Mouse (Mus musculus) forebrain, postnatal 0 days (tissue): ENCODE measurements around the gene Pde2a. TPM values are rescaled to one million over a fixed set of nuclear protein-coding genes. Genes with fewer than 3 reads are reported as not detected.

Source experiments
- ATAC-seq: fragments of 200-750 bp; cut with Nextera tagmentation; 2 replicates; pipeline ENCODE4 v1.8.0; 2017; ENCODE audit warnings: mild to moderate bottlenecking, moderate library complexity
- DNase-seq: peaks from one replicate; pipeline ENCODE4 v3.0.0-alpha.2; 2015
- H3K27ac ChIP-seq: fragments of 300-500 bp; sonication (generic); 2 replicates; pipeline ENCODE4 v1.5.1; 2014; ENCODE audit warnings: low read depth, mild to moderate bottlenecking, antibody characterized with exemption, low read length, moderate library complexity, mixed read lengths
- H3K27me3 ChIP-seq: fragments of 300-500 bp; sonication (generic); 2 replicates; pipeline ENCODE4 v1.6.1; 2014; ENCODE audit warnings: mild to moderate bottlenecking, low read length, mixed read lengths; ENCODE audit not compliant: insufficient read depth
- H3K36me3 ChIP-seq: fragments of 300-500 bp; sonication (generic); 2 replicates; pipeline ENCODE4 v1.6.1; 2014; ENCODE audit warnings: mild to moderate bottlenecking, moderate library complexity; ENCODE audit not compliant: insufficient read depth
- H3K4me1 ChIP-seq: fragments of 300-500 bp; sonication (generic); 2 replicates; pipeline ENCODE4 v1.6.1; 2014; ENCODE audit warnings: antibody characterized with exemption; ENCODE audit not compliant: insufficient read depth
- H3K4me2 ChIP-seq: fragments of 300-500 bp; sonication (generic); 2 replicates; pipeline ENCODE4 v1.6.1; 2014; ENCODE audit warnings: low read depth, mild to moderate bottlenecking, moderate library complexity
- H3K4me3 ChIP-seq: fragments of 300-500 bp; sonication (generic); 2 replicates; pipeline ENCODE4 v1.5.1; 2014; ENCODE audit warnings: low read depth, low read length, mixed read lengths
- H3K9ac ChIP-seq: fragments of 300-500 bp; sonication (generic); 2 replicates; pipeline ENCODE4 v1.6.1; 2014; ENCODE audit warnings: mild to moderate bottlenecking
- H3K9me3 ChIP-seq: fragments of 300-500 bp; sonication (generic); 2 replicates; pipeline ENCODE4 v1.6.1; 2016; ENCODE audit warnings: low read length
- CTCF ChIP-seq: sonication (generic); IDR thresholded peaks from 2 replicates; pipeline ENCODE4 v1.5.1; 2016; ENCODE audit warnings: antibody characterized with exemption, control low read depth, low read depth
- WGBS: fragments of 180-500 bp; shearing (Covaris S2); extraction: QIAGEN DNeasy Blood & Tissue Kit; methylation state at CpG from one replicate; pipeline ENCODE4 v1.1.7; 2014; 5-methylcytosine and 5-hydroxymethylcytosine counted together
- polyA plus RNA-seq: library from polyadenylated mRNA; unstranded; fragments of >200 nt; fragmentation: Nextera tagmentation; extraction: Ambion mirVana; gene quantifications from 2 replicates; pipeline ENCODE4 v1.2.1, GENCODE M21; 2015
- total RNA-seq: library from RNA; depleted of rRNA; stranded (reverse); fragments of >200 nt; gene quantifications from 2 replicates; pipeline ENCODE4 v1.2.3, GENCODE M21; 2014

Pde2a gene
- total and polyA plus RNA-seq, 2 experiments from 2014 or later = 72.4 to 94.2 TPM

GRCm38 (mm10) chr7:101452669-101453068, 31.2 kb downstream of the Pde2a start:
- Histone ChIP-seq H3K4me1 (peaks cover 30% of the 10 kb centered on the region), H3K9ac (peak overlapping the region; percentile 4; the same call in 1 of the 2 replicates), H3K27me3 (no peaks in the 10 kb centered on the region; the same call in 1 of the 2 replicates), H3K27ac (no peak overlapping the region), H3K4me3 (peak overlapping the region; percentile 60), H3K4me2 (peak overlapping the region; percentile 99), H3K36me3 (no peaks in the 10 kb centered on the region), H3K9me3 (no peaks in the 10 kb centered on the region)
- no peak for TF ChIP-seq CTCF
- WGBS = 86% methylated on average over 3 of the region's 3 CpGs
- DNase-seq = no peak
- no peak for ATAC-seq

- H3K27ac ChIP-seq = no peak overlapping the region
- H3K4me3 ChIP-seq = peak overlapping the region; percentile 60
- ATAC-seq (no peak), DNase-seq (no peak)
- no peaks in the 10 kb centered on the region for H3K36me3 ChIP-seq
- no peak for TF ChIP-seq CTCF
- H3K9ac ChIP-seq = 0 out of 2 replicates have a peak overlapping the region, but pooled peaks have one; percentile 4
- H3K9me3 ChIP-seq = no peaks in the 10 kb centered on the region
- WGBS = 69% methylated on average over 3 of the region's 3 CpGs
- H3K4me1 ChIP-seq = peaks cover 30% of the 10 kb centered on the region
- no peaks in the 10 kb centered on the region; the same call in 1 of the 2 replicates for H3K27me3 ChIP-seq
- peak overlapping the region; percentile 99 for H3K4me2 ChIP-seq
Measured at GRCm38 (mm10) chr7:101453296-101453695, 31.8 kb downstream of the Pde2a start.

- Histone ChIP-seq H3K9me3 (no peaks in the 10 kb centered on the region), H3K4me3 (peak overlapping the region; percentile 60; the same call in 1 of the 2 replicates), H3K27me3 (no peaks in the 10 kb centered on the region; the same call in 1 of the 2 replicates), H3K4me1 (peaks cover 30% of the 10 kb centered on the region), H3K36me3 (no peaks in the 10 kb centered on the region), H3K27ac (no peak overlapping the region), H3K9ac (0 out of 2 replicates have a peak overlapping the region, but pooled peaks have one; percentile 4), H3K4me2 (peak overlapping the region; percentile 99)
- DNase-seq (no peak), ATAC-seq (no peak)
- no peak for TF ChIP-seq CTCF
- WGBS = 22% methylated on average over 8 of the region's 8 CpGs
Measured at GRCm38 (mm10) chr7:101453725-101454124, 32.2 kb downstream of the Pde2a start.

- H3K4me3 ChIP-seq = no peak overlapping the region
Measured at GRCm38 (mm10) chr7:101454479-101454878, 33.0 kb downstream of the Pde2a start.

GRCm38 (mm10) chr7:101455141-101455540, 33.6 kb downstream of the Pde2a start:
- no peak for ATAC-seq

More at GRCm38 (mm10) chr7:101454479-101454878, 33.0 kb downstream of the Pde2a start:
- H3K9ac ChIP-seq = no peak overlapping the region
- WGBS = 69% methylated on average over 9 of the region's 9 CpGs
- no peak overlapping the region for H3K27ac ChIP-seq
- no peaks in the 10 kb centered on the region for H3K9me3 ChIP-seq
- peaks cover 32% of the 10 kb centered on the region for H3K4me1 ChIP-seq
- H3K36me3 ChIP-seq = no peaks in the 10 kb centered on the region
- H3K27me3 ChIP-seq = no peaks in the 10 kb centered on the region; the same call in 1 of the 2 replicates
- no peak for ATAC-seq
- H3K4me2 ChIP-seq = peak overlapping the region; percentile 99; the same call in 1 of the 2 replicates
- no peak for DNase-seq
- no peak for TF ChIP-seq CTCF

GRCm38 (mm10) chr7:101456318-101456717, 34.8 kb downstream of the Pde2a start:
- H3K4me3 ChIP-seq = no peak overlapping the region
- H3K4me1 ChIP-seq = peaks cover 42% of the 10 kb centered on the region
- H3K36me3 ChIP-seq = no peaks in the 10 kb centered on the region
- 0 out of 2 replicates have a peak overlapping the region, but pooled peaks have one; percentile 13 for H3K4me2 ChIP-seq
- ATAC-seq (no peak), DNase-seq (no peak)
- no peak overlapping the region for H3K9ac ChIP-seq
- no peaks in the 10 kb centered on the region; the same call in 1 of the 2 replicates for H3K27me3 ChIP-seq
- H3K9me3 ChIP-seq = no peaks in the 10 kb centered on the region
- 75% methylated on average over 4 of the region's 4 CpGs for WGBS
- no peak for TF ChIP-seq CTCF
- no peak overlapping the region for H3K27ac ChIP-seq

More at GRCm38 (mm10) chr7:101455141-101455540, 33.6 kb downstream of the Pde2a start:
- Histone ChIP-seq H3K9ac (no peak overlapping the region), H3K4me1 (peaks cover 37% of the 10 kb centered on the region), H3K36me3 (no peaks in the 10 kb centered on the region), H3K4me2 (no peak overlapping the region), H3K27me3 (no peaks in the 10 kb centered on the region; the same call in 1 of the 2 replicates), H3K4me3 (no peak overlapping the region), H3K27ac (no peak overlapping the region), H3K9me3 (no peaks in the 10 kb centered on the region)
- 69% methylated on average over 6 of the region's 6 CpGs for WGBS
- DNase-seq = no peak
- TF ChIP-seq CTCF = no peak

- Histone ChIP-seq H3K36me3 (no peaks in the 10 kb centered on the region), H3K4me2 (no peak overlapping the region), H3K9ac (no peak overlapping the region), H3K4me1 (peaks cover 42% of the 10 kb centered on the region), H3K27ac (no peak overlapping the region), H3K4me3 (no peak overlapping the region), H3K9me3 (no peaks in the 10 kb centered on the region), H3K27me3 (no peaks in the 10 kb centered on the region)
- WGBS = 34% methylated on average over 5 of the region's 5 CpGs
- ATAC-seq = no peak
- no peak for DNase-seq
- no peak for TF ChIP-seq CTCF
Measured at GRCm38 (mm10) chr7:101456789-101457188, 35.3 kb downstream of the Pde2a start.
